Mouse (Mus musculus) cerebellum, adult 2 months (tissue): Measurements from ENCODE around the gene Jmjd7.

Experiments
- CTCF ChIP-seq: fragments of 200-500 bp; IDR thresholded peaks from 2 replicates; pipeline ENCODE4 v1.5.1; 2011; ENCODE audit warnings: low read depth, mild to moderate bottlenecking, control low read depth, low read length, moderate library complexity, borderline replicate concordance; ENCODE audit not compliant: insufficient read depth
- POLR2A ChIP-seq: fragments of 200-500 bp; IDR thresholded peaks from 2 replicates; pipeline ENCODE4 v1.6.1; 2011; ENCODE audit warnings: low read length, control low read depth, borderline replicate concordance; ENCODE audit not compliant: insufficient read depth

DNA sequence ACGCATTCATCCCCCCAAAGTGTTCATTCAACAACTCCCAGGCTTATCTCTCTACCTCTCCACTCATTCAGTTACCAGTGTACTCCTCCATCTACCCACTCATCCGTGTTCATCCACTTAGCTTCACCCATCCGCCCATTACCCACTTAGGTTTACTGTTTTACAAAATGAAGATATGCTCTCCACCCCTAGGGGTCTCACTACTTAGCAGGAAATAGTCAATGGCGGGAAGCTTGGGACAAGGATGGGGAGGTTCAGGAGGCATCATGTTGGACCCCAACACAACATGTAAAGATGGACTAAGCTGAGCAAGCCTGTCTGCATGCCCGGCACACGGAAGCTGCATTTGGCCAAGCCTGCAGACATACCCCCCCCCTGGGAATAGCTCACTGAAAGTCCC, 37.4 kb downstream of the Jmjd7 start:
- no peak for TF ChIP-seq CTCF
- no peak for TF ChIP-seq POLR2A
